Mouse (Mus musculus): Measurements from ENCODE around the gene Adamts3.

DNA sequence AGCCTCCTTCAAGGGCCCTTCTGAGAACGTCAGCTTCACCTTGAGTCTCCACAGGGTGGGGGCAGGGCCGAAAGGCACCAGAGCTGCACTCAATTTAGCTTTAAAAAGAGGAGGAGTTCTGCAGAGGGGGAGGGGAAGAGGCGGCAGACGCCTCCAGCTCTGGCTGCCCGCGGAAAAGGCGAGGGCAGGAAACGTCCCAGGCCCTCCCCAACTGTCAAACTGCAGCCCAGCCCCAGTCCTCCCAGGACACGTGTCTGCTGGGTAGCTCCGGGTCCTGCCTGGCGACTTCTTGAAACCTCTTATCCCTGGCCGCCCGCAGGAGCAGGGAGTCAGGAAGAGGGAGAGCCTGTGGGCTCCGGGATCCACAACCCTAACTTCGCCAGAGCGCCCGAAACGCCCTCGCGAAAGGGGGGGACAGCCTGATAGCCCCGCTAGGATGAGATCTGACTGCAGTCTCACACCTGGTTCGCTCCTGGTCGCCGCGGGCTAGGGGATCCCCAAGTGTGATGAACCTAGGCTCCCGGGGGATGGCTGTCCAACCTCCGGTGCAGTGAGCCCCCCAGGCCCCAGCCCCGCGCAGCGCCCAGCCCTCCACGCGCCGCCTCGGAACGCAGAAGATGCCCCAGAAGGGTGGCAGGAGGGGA, 921 bp downstream of the Adamts3 start:
- TF ChIP-seq GATA1 (IDR thresholded peaks at IDR 0.05; ENCODE audit: borderline replicate concordance, low read length) (no peak), FLI1 (IDR thresholded peaks at IDR 0.05; ENCODE audit: low read length) (no peak)
